Comparison of ENCODE assay signal across 17 mouse cellular contexts in genomic region chr13:20811782-20812406, GRCm38 (mm10). TPM values are rescaled to one million over a fixed set of nuclear protein-coding genes. Genes with fewer than 3 reads are reported as not detected.
"Had no signal": no experiment of that assay in that cellular context is flagged by ENCODE, and none has a peak within 500 bp of the region (broad histone marks: within the 10 kb centered on the region; RNA-seq: fewer than 3 reads in every experiment).

No protein-coding gene starts in this region.

- H3K4me1 ChIP-seq: liver, embryonic 12.5 days; neural tube, embryonic 13.5 days; neural tube, embryonic 15.5 days had no signal

- DNase-seq: lung, adult 18-20 months; lung, embryonic 14.5 days; lung, postnatal 10 days; lung, postnatal 4 days; retina, postnatal 1 day; right cerebral cortex, adult 18-20 months; right cerebral cortex, postnatal 25 days; right cerebral cortex, postnatal 4 days; spleen, adult 18-20 months; thymus, adult 18-20 months; thymus, postnatal 14 days; thymus, postnatal 36 days had no signal

- H3K9me3 ChIP-seq: liver, embryonic 12.5 days; neural tube, embryonic 13.5 days; neural tube, embryonic 15.5 days had no signal

- H3K4me3 ChIP-seq: liver, embryonic 12.5 days; myocyte; neural tube, embryonic 13.5 days; neural tube, embryonic 15.5 days had no signal

- ATAC-seq: liver, embryonic 12.5 days had no signal

- H3K36me3 ChIP-seq: liver, embryonic 12.5 days; neural tube, embryonic 13.5 days; neural tube, embryonic 15.5 days had no signal

- H3K4me2 ChIP-seq: liver, embryonic 12.5 days; lung, embryonic 14.5 days; neural tube, embryonic 13.5 days; neural tube, embryonic 15.5 days had no signal

- H3K27me3 ChIP-seq: liver, embryonic 12.5 days; neural tube, embryonic 13.5 days; neural tube, embryonic 15.5 days had no signal

- H3K27ac ChIP-seq: liver, embryonic 12.5 days; liver, embryonic 14.5 days; neural tube, embryonic 13.5 days; neural tube, embryonic 15.5 days had no signal

- H3K9ac ChIP-seq: liver, embryonic 12.5 days; liver, embryonic 14.5 days; lung, embryonic 14.5 days; neural tube, embryonic 13.5 days; neural tube, embryonic 15.5 days had no signal

RNA-seq across cellular contexts. Expression of gene Aoah, which starts 18.0 kb away (rescaled TPM):
- polyA plus RNA-seq: myocyte had no signal
